Mouse (Mus musculus) ovary, adult 18-20 months (tissue): ENCODE results near the gene Prrt1.

ENCODE experiments used
- DNase-seq: peaks from one replicate; pipeline ENCODE4 v3.0.0; 2022; ENCODE audit warnings: low spot score, mixed read lengths

The Prrt1 gene

DNA sequence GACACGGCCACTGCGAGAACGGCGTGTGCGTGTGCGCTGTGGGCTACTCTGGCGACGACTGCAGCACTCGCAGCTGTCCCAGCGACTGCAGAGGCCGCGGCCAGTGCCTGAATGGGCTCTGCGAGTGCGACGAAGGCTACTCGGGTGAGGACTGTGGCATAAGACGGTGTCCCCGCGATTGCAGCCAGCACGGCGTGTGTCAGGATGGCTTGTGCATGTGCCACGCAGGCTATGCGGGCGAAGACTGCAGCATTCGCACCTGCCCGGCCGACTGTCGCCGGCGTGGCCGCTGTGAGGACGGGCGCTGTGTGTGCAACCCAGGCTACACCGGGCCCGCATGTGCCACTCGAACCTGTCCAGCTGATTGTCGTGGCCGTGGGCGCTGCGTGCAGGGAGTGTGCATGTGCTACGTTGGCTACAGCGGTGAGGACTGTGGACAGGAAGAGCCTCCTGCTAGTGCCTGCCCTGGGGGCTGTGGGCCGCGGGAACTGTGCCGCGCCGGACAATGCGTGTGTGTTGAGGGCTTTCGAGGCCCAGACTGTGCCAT is 43.0 kb downstream of the Prrt1 start:
- DNase-seq: no peak

DNA sequence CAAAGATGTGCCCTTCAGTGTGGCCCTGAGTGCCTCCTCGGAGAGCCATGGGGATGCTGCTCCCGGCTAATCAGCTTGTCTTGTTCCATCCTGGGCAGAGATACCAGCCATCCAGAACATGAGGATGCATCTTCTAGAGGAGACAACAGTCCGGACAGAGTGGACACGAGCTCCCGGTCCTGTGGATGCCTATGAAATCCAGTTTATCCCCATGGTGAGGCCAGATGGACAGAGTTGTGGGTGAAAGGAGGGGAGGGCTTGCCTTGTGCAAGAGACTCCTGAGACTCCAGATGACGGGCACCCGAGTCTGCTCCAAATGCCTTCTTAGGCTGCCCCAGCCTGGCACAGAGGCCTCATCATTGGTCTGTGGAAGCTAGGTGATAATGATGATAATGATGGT is 43.8 kb downstream of the Prrt1 start:
- no peak for DNase-seq

DNA sequence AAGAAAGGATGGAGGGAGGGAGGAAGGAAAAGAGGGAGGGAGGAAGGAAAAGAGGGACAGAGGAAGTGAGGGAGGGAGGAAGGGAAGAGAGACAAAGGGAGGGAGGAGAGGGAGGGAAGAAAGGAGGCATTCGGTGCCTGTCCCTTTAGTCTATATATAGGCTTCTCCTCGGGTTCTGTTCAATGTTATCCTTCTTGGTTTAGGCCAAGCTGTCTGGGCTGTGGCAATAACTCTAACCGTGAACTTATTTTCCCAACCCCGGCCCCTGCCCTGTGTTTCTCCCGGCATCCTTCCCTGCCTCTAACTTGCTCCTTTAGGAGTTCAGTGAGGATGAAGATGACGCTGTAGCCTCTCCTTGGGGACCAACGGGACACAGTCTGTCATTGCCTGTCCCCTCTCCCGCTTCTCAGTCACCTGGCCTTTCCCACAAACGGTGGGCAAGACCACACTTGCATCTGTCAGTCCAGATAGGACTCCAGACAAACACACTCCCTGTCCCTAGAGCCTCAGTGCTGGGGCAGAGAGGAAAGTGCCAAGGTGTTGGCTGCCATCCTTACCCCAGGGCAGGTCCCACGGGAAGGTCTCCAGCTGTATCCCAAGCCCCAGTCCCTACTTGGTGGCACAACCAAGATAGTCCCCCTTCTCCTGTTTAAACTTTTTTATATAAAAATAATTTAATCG is 45.3 kb downstream of the Prrt1 start:
- DNase-seq: no peak

DNA sequence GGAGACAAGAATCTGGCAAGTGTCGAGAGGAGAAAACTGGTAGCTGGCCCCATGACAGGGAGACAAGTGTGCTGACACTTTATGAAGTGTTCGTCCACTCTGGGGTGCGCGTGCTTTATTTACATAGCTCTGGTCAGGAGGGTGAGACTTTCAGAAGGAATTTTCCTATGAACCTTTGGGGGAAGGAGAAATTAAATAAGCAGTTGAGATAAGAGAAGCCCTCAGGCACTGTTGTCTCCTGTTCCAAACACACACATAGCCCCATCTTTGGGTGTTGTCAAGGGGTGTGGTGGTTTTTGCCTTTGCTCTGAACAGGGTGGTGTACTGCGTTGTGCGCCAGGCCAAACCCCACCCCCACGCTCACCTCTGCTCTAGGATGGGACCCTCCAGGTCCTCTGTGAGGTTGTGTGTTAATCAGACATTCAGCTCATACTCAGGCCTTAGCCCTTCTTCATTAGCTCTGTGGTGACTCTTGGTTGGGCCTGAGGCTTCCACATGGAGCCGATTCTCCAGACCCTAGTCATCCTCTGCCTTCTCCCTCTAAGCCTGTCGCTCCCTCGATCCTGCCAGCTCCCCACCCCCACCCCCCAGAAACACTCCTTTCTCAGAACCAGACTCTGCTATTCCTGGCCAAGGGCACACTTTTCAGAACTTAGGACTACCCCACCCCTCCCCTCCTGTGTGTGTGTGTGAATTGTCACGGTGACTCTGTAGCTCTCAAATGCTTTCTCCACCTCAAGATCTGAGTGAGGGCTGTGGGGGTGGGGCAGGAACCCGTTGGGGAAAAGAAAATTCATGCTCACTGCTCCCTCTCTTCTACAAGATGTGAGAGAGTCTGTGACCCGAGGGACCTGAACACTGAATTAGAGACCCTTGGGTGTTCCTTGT is 46.1 kb downstream of the Prrt1 start:
- DNase-seq: no peak

DNA sequence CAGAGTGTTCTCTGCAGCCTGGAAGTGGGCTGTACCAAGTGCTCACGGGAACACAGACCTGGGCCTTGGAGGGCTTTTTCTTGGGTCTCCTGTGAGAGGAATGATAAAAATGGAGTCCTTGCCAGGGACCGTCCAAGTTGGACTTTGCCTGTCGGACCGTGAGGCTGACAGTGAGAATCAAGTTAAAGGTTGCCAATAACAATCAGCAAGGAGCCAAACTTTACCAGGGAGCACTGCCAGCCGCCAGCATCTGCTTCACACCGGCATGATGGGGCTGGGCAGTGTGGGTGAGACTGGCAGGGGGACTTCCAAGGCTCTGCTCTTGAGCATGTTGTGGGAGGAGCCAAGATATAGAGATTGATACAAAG is 46.7 kb downstream of the Prrt1 start:
- no peak for DNase-seq

DNA sequence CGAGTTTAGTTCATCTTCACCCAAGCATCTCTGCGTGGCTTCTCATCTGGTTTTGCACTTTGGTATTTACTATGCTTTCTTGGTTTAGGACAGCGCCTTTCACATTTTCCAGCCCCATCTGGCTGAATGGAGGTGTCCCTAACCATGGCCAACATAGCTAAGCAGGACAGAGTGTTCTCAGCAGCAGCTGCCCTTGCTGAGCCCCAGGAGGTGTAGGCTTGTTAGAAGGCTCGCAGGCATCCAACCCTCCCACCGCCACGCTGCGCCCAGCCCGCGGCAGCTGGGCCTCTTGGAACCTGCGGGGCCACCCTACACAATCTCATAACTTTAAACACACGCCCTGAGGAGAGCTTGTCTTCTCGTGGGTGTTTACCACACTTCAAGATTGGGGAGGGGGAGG is 47.3 kb downstream of the Prrt1 start:
- DNase-seq: no peak

DNA sequence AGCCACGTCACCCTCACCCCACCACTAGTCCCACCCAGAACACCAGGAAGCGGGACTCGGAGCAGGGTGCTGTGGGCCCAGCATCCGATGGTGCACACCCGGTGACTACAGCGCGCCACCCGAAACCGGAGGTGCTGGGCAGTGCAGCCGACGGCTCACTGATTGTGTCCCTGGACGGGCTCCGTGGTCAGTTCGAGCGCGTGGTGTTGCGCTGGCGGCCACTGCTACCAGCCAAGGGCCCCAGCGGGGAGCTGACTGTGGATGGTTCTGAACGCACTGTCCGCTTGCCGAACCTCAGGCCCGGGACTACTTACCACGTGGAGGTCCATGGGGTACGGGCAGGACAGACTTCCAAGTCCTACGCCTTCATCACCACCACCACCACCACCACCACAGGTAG is 50.9 kb downstream of the Prrt1 start:
- no peak for DNase-seq

DNA sequence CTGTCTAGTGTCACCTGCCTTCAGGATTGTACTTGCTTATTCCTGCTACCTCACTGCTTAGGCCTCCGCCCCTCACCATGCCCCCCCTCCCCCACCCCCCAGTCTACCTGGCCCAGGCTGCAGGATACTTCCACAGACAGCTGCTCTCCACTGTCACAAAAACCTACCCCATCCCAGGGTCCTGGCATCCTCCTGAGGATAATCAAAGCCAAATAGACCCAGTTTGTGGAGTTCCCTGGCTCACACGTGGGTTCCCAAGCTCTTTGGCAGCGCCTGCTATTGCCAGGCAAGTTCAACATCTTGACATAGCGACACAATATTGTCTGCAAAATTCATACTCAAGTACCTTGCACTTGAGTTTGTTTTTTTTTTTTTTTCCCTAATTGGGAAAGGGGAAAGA is 51.3 kb downstream of the Prrt1 start:
- DNase-seq: no peak

DNA sequence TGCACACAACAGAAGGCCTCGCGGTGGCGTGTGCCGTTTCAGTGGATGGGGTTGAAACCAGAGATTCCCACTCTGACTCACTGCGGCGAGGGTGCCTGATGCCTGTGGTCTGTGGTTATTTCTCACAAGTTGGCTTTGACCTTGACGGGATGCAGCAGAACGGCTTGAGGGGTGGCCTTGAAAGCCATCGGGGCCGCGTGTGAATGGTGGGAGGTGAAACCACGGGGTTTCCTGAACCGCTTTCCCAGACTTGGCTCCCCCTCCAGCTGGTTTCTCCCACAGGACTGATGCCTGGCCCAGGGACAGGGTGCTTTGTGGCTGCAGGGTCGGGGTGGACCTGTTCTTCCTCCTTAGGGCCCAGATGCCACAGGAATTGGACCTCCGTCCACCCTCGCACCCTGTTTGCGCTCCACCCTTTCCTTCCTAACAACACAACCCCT is 51.8 kb downstream of the Prrt1 start:
- peak; percentile 85 for DNase-seq

DNA sequence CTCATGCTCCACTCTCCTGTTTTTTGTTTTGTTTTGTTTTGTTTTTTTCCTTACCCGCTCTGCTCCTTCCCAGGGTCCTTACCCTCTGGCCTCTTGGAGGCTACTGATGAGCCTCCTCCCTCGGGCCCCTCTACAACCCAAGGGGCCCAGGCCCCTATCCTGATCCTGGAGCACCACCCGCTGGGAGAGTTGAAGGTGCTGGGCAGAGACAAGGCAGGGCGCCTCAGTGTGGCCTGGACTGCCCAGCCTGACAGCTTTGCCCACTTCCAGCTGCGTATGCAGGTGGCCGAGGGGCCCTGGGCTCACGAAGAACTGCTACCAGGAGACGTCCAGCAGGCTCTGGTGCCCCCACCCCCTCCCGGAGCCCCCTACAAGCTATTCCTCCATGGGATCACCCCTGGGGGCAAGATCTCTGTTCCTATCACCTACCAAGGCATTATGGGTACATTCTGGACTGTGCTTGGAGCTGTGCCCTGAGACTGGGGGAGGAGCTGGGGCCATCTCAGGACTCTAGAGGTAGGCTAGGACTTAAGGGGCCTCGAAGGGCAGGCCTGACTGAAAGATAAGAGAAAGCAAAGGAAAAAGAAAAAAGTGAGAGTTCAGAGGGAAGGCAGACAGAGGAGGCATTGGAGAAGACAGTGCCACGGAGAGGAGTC is 52.7 kb downstream of the Prrt1 start:
- no peak for DNase-seq
